Mouse (Mus musculus) left cerebral cortex, postnatal 10 days (tissue): ENCODE measurements around the gene Adamts13. TPM values are rescaled to one million over a fixed set of nuclear protein-coding genes. Genes with fewer than 3 reads are reported as not detected.

Source experiments
- DNase-seq, 2 experiments: peaks; one replicate each; pipeline ENCODE4 v3.0.0; 2021 to 2022; ENCODE audit warnings: low spot score in 2 of 2, mixed read lengths in 1 of 2; ENCODE audit errors: extremely low spot score in 1 of 2
- intact Hi-C: fragments of 180-260 bp; cut with DNase I; formaldehyde crosslinking; loops from one replicate; pipeline ENCODE4 v1.15.1; 2025
- total RNA-seq, 2 experiments: library from RNA; stranded (reverse); gene quantifications; 2 replicates each; pipeline ENCODE4 v1.2.3; 2021

Gene Adamts13
- total RNA-seq, 2 experiments from 2014 or later = 0.24 to 1.7 TPM

- DNase-seq = no peak
- intact Hi-C loops = loop anchor here (5.0 kb wide), 1 partner anchor 83 kb away; the partner anchor contains the start of gene Fam163b
Observed at GRCm38 (mm10) chr2:27059187-27059586, 86.0 kb downstream of the Adamts13 start.

Other genes starting within 250 kb of the Adamts13 start
- gene Abo, start 108.4 kb upstream of the Adamts13 start, total RNA-seq = not detected
- 10 to 100 TPM; 30.9 to 32.0 TPM for gene Surf6, start 70.5 kb upstream of the Adamts13 start, total RNA-seq
- gene Med22, start 62.7 kb upstream of the Adamts13 start, total RNA-seq = 10 to 100 TPM; 44.3 TPM
- gene Rpl7a, start 62.7 kb upstream of the Adamts13 start, total RNA-seq = 100 to 1,000 TPM; 311 to 325 TPM
- 10 to 100 TPM; 35.2 to 36.0 TPM for gene Surf2, start 57.0 kb upstream of the Adamts13 start, total RNA-seq
- 10 to 100 TPM; 90.8 to 97.8 TPM for gene Surf1, start 56.9 kb upstream of the Adamts13 start, total RNA-seq
- 10 to 100 TPM; 62.4 to 64.2 TPM for gene Surf4, start 39.5 kb upstream of the Adamts13 start, total RNA-seq
- under 1 TPM in 1 of 2 experiments, not detected in 1; 0.41 TPM for gene Stkld1, start 39.4 kb upstream of the Adamts13 start, total RNA-seq
- 10 to 100 TPM; 48.4 to 53.5 TPM for gene Rexo4, start 9.0 kb upstream of the Adamts13 start, total RNA-seq
- gene Cacfd1, start 36.5 kb downstream of the Adamts13 start, total RNA-seq = 10 to 100 TPM; 58.1 to 67.4 TPM
- gene Slc2a6, start 54.6 kb downstream of the Adamts13 start, total RNA-seq = 10 to 100 TPM; 42.2 to 43.7 TPM
- gene Mymk, start 98.8 kb downstream of the Adamts13 start, total RNA-seq = under 1 TPM; 0.59 to 0.69 TPM
- 10 to 100 TPM; 24.7 to 30.6 TPM for gene Adamtsl2, start 106.0 kb downstream of the Adamts13 start, total RNA-seq
- gene Fam163b, start 169.1 kb downstream of the Adamts13 start, total RNA-seq = 100 to 1,000 TPM; 143 to 149 TPM
- gene Dbh, start 191.8 kb downstream of the Adamts13 start, total RNA-seq = 1 to 10 TPM; 1.4 TPM